Mouse (Mus musculus): ENCODE measurements around the gene Rnf144a. TPM values are rescaled to one million over a fixed set of nuclear protein-coding genes. Genes with fewer than 3 reads are reported as not detected.

Rnf144a gene
- total and polyA plus RNA-seq, 3 experiments = not detected

GRCm38 (mm10) chr12:26381730-26382129 lies 33.3 kb downstream of the Rnf144a start:
- Histone ChIP-seq H3K36me3 (ENCODE audit: control insufficient read depth in 1 of 2, insufficient read depth in 2 of 2, low read length in 2 of 2) (no peaks in the 10 kb centered on the region), H3K9ac (ENCODE audit: control insufficient read depth, low read depth, low read length, poor library complexity, severe bottlenecking) (no peak overlapping the region), H3K27ac (ENCODE audit: control insufficient read depth, low read depth, low read length) (no peak overlapping the region), H3K79me2 (ENCODE audit: control insufficient read depth, insufficient read depth, low read length, poor library complexity) (no peaks in the 10 kb centered on the region), H3K4me3 (ENCODE audit: control insufficient read depth in 1 of 2, insufficient read depth in 1 of 2, low read depth in 2 of 2, low read length in 2 of 2) (no peak overlapping the region), H3K4me1 (ENCODE audit: control insufficient read depth in 1 of 2, insufficient read depth in 2 of 2, low read length in 2 of 2) (no peaks in the 10 kb centered on the region), H3K9me3 (replicated peaks; ENCODE audit: insufficient read depth, low read length) (no peaks in the 10 kb centered on the region), H3K27me3 (ENCODE audit: control insufficient read depth in 1 of 2, insufficient read depth in 2 of 2, low read length in 2 of 2) (no peaks in the 10 kb centered on the region)
- TF ChIP-seq GABPA (IDR thresholded peaks at IDR 0.05; ENCODE audit: low read depth, low read length) (no peak), GATA1 (IDR thresholded peaks at IDR 0.05; ENCODE audit: low read depth, low read length) (no peak), TBP (IDR thresholded peaks at IDR 0.05; ENCODE audit: low read depth, low read length) (no peak), KAT2A (conservative IDR thresholded peaks at IDR 0.05; ENCODE audit: low read depth, low read length) (no peak)
- DNase-seq (ENCODE audit: low read depth, low spot score) = no peak

- no peak overlapping the region for H3K9ac ChIP-seq (ENCODE audit: control insufficient read depth, low read depth, low read length, poor library complexity, severe bottlenecking)
- H3K4me3 ChIP-seq (ENCODE audit: control insufficient read depth in 1 of 2, insufficient read depth in 1 of 2, low read depth in 2 of 2, low read length in 2 of 2) = no peak overlapping the region
- H3K36me3 ChIP-seq (ENCODE audit: control insufficient read depth in 1 of 2, insufficient read depth in 2 of 2, low read length in 2 of 2) = no peaks in the 10 kb centered on the region
- H3K27me3 ChIP-seq (ENCODE audit: control insufficient read depth in 1 of 2, insufficient read depth in 2 of 2, low read length in 2 of 2) = no peaks in the 10 kb centered on the region
- no peak overlapping the region for H3K27ac ChIP-seq (ENCODE audit: control insufficient read depth, low read depth, low read length)
- H3K4me1 ChIP-seq (ENCODE audit: control insufficient read depth in 1 of 2, insufficient read depth in 2 of 2, low read length in 2 of 2) = no peaks in the 10 kb centered on the region
- TF ChIP-seq POLR2AphosphoS2 (IDR thresholded peaks at IDR 0.05; ENCODE audit: low read length) (no peak), POLR2AphosphoS5 (IDR thresholded peaks at IDR 0.05; ENCODE audit: borderline replicate concordance, low read depth, low read length) (no peak), RAD21 (IDR thresholded peaks at IDR 0.05; ENCODE audit: low read depth, low read length) (no peak), MAFK (IDR thresholded peaks at IDR 0.05; ENCODE audit: borderline replicate concordance, low read depth, low read length) (no peak), POLR2A (IDR thresholded peaks at IDR 0.05; ENCODE audit: control insufficient read depth in 1 of 2, insufficient read depth in 1 of 2, low read depth in 1 of 2, low read length in 2 of 2, poor library complexity in 1 of 2) (no peak), ZC3H11A (IDR thresholded peaks at IDR 0.05; ENCODE audit: low read depth, low read length) (no peak), USF1 (IDR thresholded peaks at IDR 0.05; ENCODE audit: low read depth, low read length) (no peak), CHD1 (IDR thresholded peaks at IDR 0.05; ENCODE audit: low read depth, low read length) (no peak), ZKSCAN1 (IDR thresholded peaks at IDR 0.05; ENCODE audit: low read depth, low read length) (no peak), CTCF (IDR thresholded peaks at IDR 0.05 in 2 of 3, conservative IDR thresholded peaks at IDR 0.05 in 1 of 3; ENCODE audit: control insufficient read depth in 1 of 3, insufficient read depth in 1 of 3, low read depth in 2 of 3, low read length in 3 of 3, poor library complexity in 1 of 3, severe bottlenecking in 1 of 3) (no peak), EP300 (IDR thresholded peaks at IDR 0.05; ENCODE audit: low read depth in 1 of 2, low read length in 2 of 2) (no peak)
- no peaks in the 10 kb centered on the region for H3K9me3 ChIP-seq (replicated peaks; ENCODE audit: insufficient read depth, low read length)
- H3K79me2 ChIP-seq (ENCODE audit: control insufficient read depth, insufficient read depth, low read length, poor library complexity) = no peaks in the 10 kb centered on the region
- no peak for DNase-seq (ENCODE audit: low read depth, low spot score)
These were observed 35.3 kb downstream of the Rnf144a start for GRCm38 (mm10) chr12:26379797-26380196.

- no peaks in the 10 kb centered on the region for H3K9me3 ChIP-seq (replicated peaks; ENCODE audit: insufficient read depth, low read length)
- TF ChIP-seq NELFE (IDR thresholded peaks at IDR 0.05; ENCODE audit: low read depth, low read length) (no peak), TBP (IDR thresholded peaks at IDR 0.05; ENCODE audit: low read depth, low read length) (no peak), BHLHE40 (IDR thresholded peaks at IDR 0.05; ENCODE audit: borderline replicate concordance, low read depth, low read length) (no peak), KAT2A (conservative IDR thresholded peaks at IDR 0.05; ENCODE audit: low read depth, low read length) (no peak), CHD2 (IDR thresholded peaks at IDR 0.05; ENCODE audit: low read length) (no peak)
- no peaks in the 10 kb centered on the region for H3K4me1 ChIP-seq (ENCODE audit: control insufficient read depth in 1 of 2, insufficient read depth in 2 of 2, low read length in 2 of 2)
- no peak overlapping the region for H3K27ac ChIP-seq (ENCODE audit: control insufficient read depth, low read depth, low read length)
- H3K4me3 ChIP-seq (ENCODE audit: control insufficient read depth in 1 of 2, insufficient read depth in 1 of 2, low read depth in 2 of 2, low read length in 2 of 2) = no peak overlapping the region
- no peak for DNase-seq (ENCODE audit: low read depth, low spot score)
- no peaks in the 10 kb centered on the region for H3K79me2 ChIP-seq (ENCODE audit: control insufficient read depth, insufficient read depth, low read length, poor library complexity)
- no peaks in the 10 kb centered on the region for H3K27me3 ChIP-seq (ENCODE audit: control insufficient read depth in 1 of 2, insufficient read depth in 2 of 2, low read length in 2 of 2)
- H3K9ac ChIP-seq (ENCODE audit: control insufficient read depth, low read depth, low read length, poor library complexity, severe bottlenecking) = no peak overlapping the region
- no peaks in the 10 kb centered on the region for H3K36me3 ChIP-seq (ENCODE audit: control insufficient read depth in 1 of 2, insufficient read depth in 2 of 2, low read length in 2 of 2)
These were observed 37.4 kb downstream of the Rnf144a start for GRCm38 (mm10) chr12:26377691-26378090.

Measured in MEL (cell line).